Mouse (Mus musculus) midbrain, postnatal 0 days (tissue): Measurements from ENCODE around the gene Creb3l4. TPM values are rescaled to one million over a fixed set of nuclear protein-coding genes. Genes with fewer than 3 reads are reported as not detected.
A peak's percentile ranks its signal among the peaks of the same experiment; 100 is the strongest.

ENCODE experiments used
- ATAC-seq: fragments of 200-750 bp; cut with Nextera tagmentation; 2 replicates; pipeline ENCODE4 v1.8.0; 2017; ENCODE audit warnings: moderate number of reproducible peaks, mild to moderate bottlenecking, moderate TSS enrichment, moderate library complexity; ENCODE audit not compliant: low FRiP score
- DNase-seq: peaks from one replicate; pipeline ENCODE4 v3.0.0-alpha.2; 2015; ENCODE audit warnings: low spot score
- H3K27ac ChIP-seq: fragments of 300-500 bp; sonication (generic); 2 replicates; pipeline ENCODE4 v1.5.1; 2014; ENCODE audit warnings: low read depth, mild to moderate bottlenecking, low read length, mixed read lengths
- H3K27me3 ChIP-seq: fragments of 300-500 bp; sonication (generic); 2 replicates; pipeline ENCODE4 v1.6.1; 2014; ENCODE audit warnings: low read length, control low read depth, mixed read lengths; ENCODE audit not compliant: insufficient read depth
- H3K36me3 ChIP-seq: fragments of 300-500 bp; sonication (generic); 2 replicates; pipeline ENCODE4 v1.6.1; 2014; ENCODE audit warnings: low read length, control low read depth, mixed read lengths; ENCODE audit not compliant: insufficient read depth
- H3K4me1 ChIP-seq: fragments of 300-500 bp; sonication (generic); 2 replicates; pipeline ENCODE4 v1.6.1; 2014; ENCODE audit warnings: mild to moderate bottlenecking, control low read depth, antibody characterized with exemption, low read length, mixed read lengths; ENCODE audit not compliant: insufficient read depth
- H3K4me2 ChIP-seq: fragments of 300-500 bp; sonication (generic); 2 replicates; pipeline ENCODE4 v1.6.1; 2014; ENCODE audit warnings: low read depth, mild to moderate bottlenecking, low read length, mixed read lengths; ENCODE audit not compliant: poor library complexity, severe bottlenecking
- H3K4me3 ChIP-seq: fragments of 300-500 bp; sonication (generic); 2 replicates; pipeline ENCODE4 v1.5.1; 2014; ENCODE audit warnings: low read depth, mild to moderate bottlenecking, low read length, moderate library complexity
- H3K9ac ChIP-seq: fragments of 300-500 bp; sonication (generic); replicated peaks from 2 replicates; pipeline ENCODE4 v1.6.1; 2014; ENCODE audit warnings: mild to moderate bottlenecking, low read length, moderate library complexity, mixed read lengths; ENCODE audit not compliant: poor library complexity, severe bottlenecking
- H3K9me3 ChIP-seq: fragments of 300-500 bp; sonication (generic); 2 replicates; pipeline ENCODE4 v1.6.1; 2016; ENCODE audit warnings: low read length, control low read depth
- CTCF ChIP-seq: IDR thresholded peaks from 2 replicates; pipeline ENCODE4 v1.5.1; 2016; ENCODE audit warnings: antibody characterized with exemption, mild to moderate bottlenecking
- WGBS: fragments of 180-500 bp; shearing (Covaris S2); extraction: QIAGEN DNeasy Blood & Tissue Kit; methylation state at CpG from one replicate; pipeline ENCODE4 v1.1.7; 2014; 5-methylcytosine and 5-hydroxymethylcytosine counted together
- polyA plus RNA-seq: library from polyadenylated mRNA; unstranded; fragments of >200 nt; fragmentation: Nextera tagmentation; extraction: Ambion mirVana; gene quantifications from 2 replicates; pipeline ENCODE4 v1.2.1, GENCODE M21; 2015
- total RNA-seq: library from RNA; depleted of rRNA; stranded (reverse); fragments of >200 nt; gene quantifications from 2 replicates; pipeline ENCODE4 v1.2.3, GENCODE M21; 2014

The Creb3l4 gene
- total and polyA plus RNA-seq, 2 experiments from 2014 or later = 0.77 to 1.7 TPM

DNA sequence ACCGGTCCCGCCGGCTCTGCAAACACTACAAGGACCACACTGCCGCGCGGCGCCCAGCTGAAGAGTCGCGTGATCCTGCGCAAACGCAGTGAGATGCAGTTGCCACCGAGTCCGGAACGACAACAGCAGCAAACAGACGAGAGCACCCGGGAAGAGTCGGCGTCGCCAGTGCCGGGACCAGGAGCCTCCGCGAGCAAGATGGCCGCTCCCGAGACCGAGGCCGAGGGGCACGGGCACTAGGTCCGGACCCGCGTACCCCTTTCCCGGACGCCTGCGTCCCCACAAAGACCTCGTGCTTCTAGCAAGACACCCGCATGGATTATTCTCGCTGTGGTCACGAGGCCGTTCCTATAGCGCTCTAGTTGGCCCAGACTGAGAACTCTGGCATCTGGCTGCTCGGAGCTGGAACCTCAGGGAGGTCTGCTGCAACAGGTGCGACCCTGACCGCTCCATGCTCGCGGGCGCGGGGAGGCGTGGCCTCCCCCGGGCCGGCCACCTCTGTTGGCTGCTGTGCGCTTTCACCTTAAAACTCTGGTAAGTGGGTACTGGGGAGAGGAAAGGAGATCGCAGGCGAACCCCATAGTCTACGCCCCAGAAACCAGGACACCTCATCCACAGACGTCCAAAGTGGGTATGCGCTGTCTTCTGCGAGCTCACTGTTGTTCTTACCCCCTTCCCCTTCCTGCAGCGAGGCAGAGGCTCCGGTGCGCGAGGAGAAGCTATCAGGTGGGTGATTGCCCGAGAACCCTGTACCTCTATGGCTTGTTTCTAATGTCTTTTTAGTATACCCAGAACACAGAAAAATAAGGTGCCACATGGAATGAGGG lies 11.6 kb downstream of the Creb3l4 start, which contains the start of gene Jtb:
Gene Jtb, plus strand, starts transcription at position 91 of the 827 bp plus-strand sequence.
- Histone ChIP-seq H3K9me3 (no peaks in the 10 kb centered on the region), H3K9ac (peak within 1 kb of the TSS; percentile 78), H3K4me1 (no peaks in the 10 kb centered on the region), H3K4me3 (peak within 1 kb of the TSS; percentile 79), H3K27me3 (no peaks in the 10 kb centered on the region), H3K36me3 (peaks cover 15% of the 10 kb centered on the region; the same call in 1 of the 2 replicates), H3K27ac (peak within 1 kb of the TSS; percentile 86), H3K4me2 (peak within 1 kb of the TSS; percentile 83)
- peak; percentile 97 for ATAC-seq
- under 1% methylated on average over 61 of the region's 61 CpGs for WGBS
- DNase-seq = peak; percentile 96
- no peak; the same call in 1 of the 2 replicates for TF ChIP-seq CTCF

DNA sequence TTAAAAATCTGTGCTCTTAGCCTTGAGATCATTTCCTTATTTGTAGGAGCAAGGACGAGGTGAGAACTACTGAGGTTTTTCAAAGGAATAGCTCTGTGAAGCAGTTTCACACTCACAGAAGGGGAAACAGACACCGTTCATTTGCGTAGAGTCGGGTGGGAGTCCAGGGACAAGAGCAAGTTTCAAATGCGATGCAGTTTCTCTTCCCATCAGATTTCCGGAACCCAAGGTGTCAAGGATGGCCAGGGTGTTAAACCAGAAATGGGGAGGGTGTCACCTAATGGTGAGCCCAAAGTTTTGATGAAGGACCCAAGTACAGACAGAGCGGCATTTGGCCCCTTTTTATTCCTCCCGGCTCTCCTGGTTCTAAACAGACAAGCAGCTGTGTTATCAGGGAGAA lies 12.2 kb downstream of the Creb3l4 start:
- Histone ChIP-seq H3K9ac (no peak overlapping the region), H3K4me1 (no peaks in the 10 kb centered on the region), H3K27ac (no peak overlapping the region), H3K4me3 (peak overlapping the region; percentile 79), H3K27me3 (no peaks in the 10 kb centered on the region), H3K9me3 (no peaks in the 10 kb centered on the region), H3K36me3 (peaks cover 10% of the 10 kb centered on the region; the same call in 1 of the 2 replicates), H3K4me2 (peak overlapping the region; percentile 83)
- 15% methylated on average over 8 of the region's 8 CpGs for WGBS
- ATAC-seq = no peak
- DNase-seq = no peak
- peak; percentile 20; the same call in 1 of the 2 replicates for TF ChIP-seq CTCF

DNA sequence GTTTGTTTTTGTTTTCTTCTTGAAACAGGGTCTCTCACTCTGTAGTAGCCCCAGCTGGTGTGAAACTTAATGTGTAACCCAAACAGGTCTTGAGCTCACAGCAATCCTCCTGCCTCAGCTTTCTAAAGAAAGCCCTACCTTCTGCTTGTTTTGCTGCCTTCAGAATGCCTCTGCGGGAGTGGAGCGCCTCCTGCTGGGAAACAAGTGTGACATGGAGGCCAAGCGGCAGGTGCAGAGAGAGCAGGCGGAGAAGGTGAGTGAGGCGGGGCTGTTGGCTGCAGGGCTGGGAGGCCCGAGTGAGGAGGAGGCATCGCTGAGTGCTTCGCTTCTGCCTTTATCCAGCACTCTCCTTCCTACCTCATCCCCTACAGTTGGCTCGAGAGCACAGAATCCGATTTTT lies 19.0 kb downstream of the Creb3l4 start:
- no peaks in the 10 kb centered on the region for H3K4me1 ChIP-seq
- H3K4me3 ChIP-seq = no peak overlapping the region
- H3K27me3 ChIP-seq = no peaks in the 10 kb centered on the region
- TF ChIP-seq CTCF = no peak
- DNase-seq = no peak
- H3K9me3 ChIP-seq = no peaks in the 10 kb centered on the region
- no peak overlapping the region for H3K9ac ChIP-seq
- ATAC-seq = no peak
- no peak overlapping the region for H3K4me2 ChIP-seq
- H3K36me3 ChIP-seq = no peaks in the 10 kb centered on the region
- 88% methylated on average over 10 of the region's 10 CpGs for WGBS
- H3K27ac ChIP-seq = no peak overlapping the region

DNA sequence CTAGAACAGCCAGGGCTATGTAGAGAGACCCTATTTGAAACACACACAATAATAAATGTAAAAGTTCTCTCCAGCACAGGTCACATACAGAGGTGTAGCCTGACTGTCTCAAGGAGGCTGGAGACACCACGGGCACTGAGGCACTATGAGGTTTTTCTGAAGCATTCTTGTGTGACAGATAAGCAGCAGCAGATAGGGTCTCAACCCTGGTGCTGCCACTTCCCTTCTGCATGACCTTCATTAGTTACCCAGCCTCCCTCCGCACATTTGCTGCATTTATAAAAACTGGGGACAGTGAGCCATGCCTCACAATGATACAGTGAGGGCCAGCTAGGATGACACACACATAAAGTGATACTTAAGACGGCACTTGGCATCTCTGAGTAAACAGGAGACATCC lies 20.4 kb downstream of the Creb3l4 start:
- no peak for ATAC-seq
- TF ChIP-seq CTCF = no peak
- Histone ChIP-seq H3K27me3 (no peaks in the 10 kb centered on the region), H3K27ac (no peak overlapping the region), H3K4me2 (no peak overlapping the region), H3K9ac (no peak overlapping the region), H3K4me1 (no peaks in the 10 kb centered on the region), H3K4me3 (no peak overlapping the region), H3K9me3 (no peaks in the 10 kb centered on the region), H3K36me3 (no peaks in the 10 kb centered on the region)
- DNase-seq = no peak
- 84% methylated on average over 3 of the region's 3 CpGs for WGBS

DNA sequence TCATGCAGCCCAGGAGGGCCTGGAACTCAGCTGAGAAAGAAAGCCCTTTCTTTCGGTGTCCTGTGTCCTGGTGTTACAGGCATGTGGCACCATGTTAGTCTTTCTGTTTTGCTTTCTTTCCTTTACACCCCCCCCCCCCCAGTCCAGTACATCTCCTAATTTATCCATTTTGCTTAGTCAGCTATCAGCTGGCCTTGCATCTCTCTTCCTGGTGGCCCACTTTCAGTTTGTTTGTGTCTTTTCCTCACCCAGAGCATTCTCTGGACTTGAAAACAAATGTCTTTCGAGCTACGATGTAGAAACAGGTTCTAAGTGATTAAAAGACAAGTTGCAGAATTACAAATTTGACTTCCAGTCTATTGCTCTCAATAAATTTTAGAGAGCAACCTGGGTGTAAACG lies 20.9 kb downstream of the Creb3l4 start:
- H3K4me1 ChIP-seq = no peaks in the 10 kb centered on the region
- TF ChIP-seq CTCF = no peak
- ATAC-seq (no peak), DNase-seq (no peak)
- H3K36me3 ChIP-seq = no peaks in the 10 kb centered on the region
- no peaks in the 10 kb centered on the region for H3K9me3 ChIP-seq
- no peaks in the 10 kb centered on the region for H3K27me3 ChIP-seq
- H3K4me3 ChIP-seq = no peak overlapping the region
- no peak overlapping the region for H3K27ac ChIP-seq
- WGBS = 89% methylated on average over 4 of the region's 4 CpGs
- H3K9ac ChIP-seq = no peak overlapping the region
- no peak overlapping the region for H3K4me2 ChIP-seq

DNA sequence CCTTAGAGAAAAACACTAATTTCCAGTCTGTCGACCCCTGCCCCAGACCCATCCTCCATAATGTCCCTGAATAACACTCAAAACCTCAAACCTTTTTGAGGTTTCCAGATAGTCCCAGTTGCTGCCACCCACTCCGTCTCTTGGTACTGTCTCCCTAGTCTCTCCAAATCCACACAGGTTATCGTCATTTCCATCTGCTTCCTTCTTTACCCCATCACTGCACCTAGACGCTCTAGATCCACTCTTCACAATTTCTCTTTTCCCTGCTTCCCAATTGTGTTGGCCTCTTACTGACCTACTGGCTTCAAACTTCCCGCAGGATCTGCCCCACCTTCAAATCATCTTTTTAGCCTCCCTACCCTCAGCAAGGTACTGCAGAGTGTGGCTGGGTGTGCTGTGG lies 22.2 kb downstream of the Creb3l4 start:
- Histone ChIP-seq H3K27me3 (no peaks in the 10 kb centered on the region), H3K9me3 (no peaks in the 10 kb centered on the region), H3K4me3 (peak overlapping the region; percentile 38; the same call in 1 of the 2 replicates), H3K27ac (no peak overlapping the region), H3K9ac (no peak overlapping the region; the same call in 1 of the 2 replicates), H3K36me3 (no peaks in the 10 kb centered on the region), H3K4me1 (no peaks in the 10 kb centered on the region), H3K4me2 (peak overlapping the region; percentile 81)
- 25% methylated on average over 5 of the region's 5 CpGs for WGBS
- no peak for DNase-seq
- no peak for TF ChIP-seq CTCF
- ATAC-seq = no peak
